In genomic region chr4:124898428-124898827, GRCm38 (mm10) we compare ENCODE assay signal across 32 mouse cellular contexts. TPM values are rescaled to one million over a fixed set of nuclear protein-coding genes. Genes with fewer than 3 reads are reported as not detected.
DNase-seq lines count a peak whose midpoint lies in the region; ATAC-seq and TF ChIP-seq lines count a peak whose summit lies in the region.
"Had no signal": no experiment of that assay in that cellular context is flagged by ENCODE, and none has a peak within 500 bp of the region (broad histone marks: within the 10 kb centered on the region; RNA-seq: fewer than 3 reads in every experiment).

No protein-coding gene starts in this region.

- H3K27ac ChIP-seq in forebrain, embryonic 12.5 days = 0 out of 2 replicates have a peak overlapping the region, but pooled peaks have one; percentile 25
- H3K27ac ChIP-seq in forebrain, embryonic 16.5 days (ENCODE audit: low read length) = no peak overlapping the region
- H3K27ac ChIP-seq in midbrain, embryonic 10.5 days (replicated peaks) = peak overlapping the region; percentile 82
- no peak overlapping the region for H3K27ac ChIP-seq in midbrain, embryonic 15.5 days
- H3K27ac ChIP-seq in midbrain, embryonic 13.5 days = peak overlapping the region; percentile 54; the same call in 1 of the 2 replicates
- H3K27ac ChIP-seq: embryonic facial prominence, embryonic 12.5 days; limb, embryonic 13.5 days; liver, embryonic 12.5 days; stomach, embryonic 15.5 days had no signal

- peaks cover 58% of the 10 kb centered on the region for H3K27me3 ChIP-seq in forebrain, embryonic 12.5 days
- peaks cover 30% of the 10 kb centered on the region for H3K27me3 ChIP-seq in forebrain, embryonic 16.5 days (replicated peaks; ENCODE audit: control insufficient read depth, insufficient read depth, low read length)
- H3K27me3 ChIP-seq in midbrain, embryonic 10.5 days (ENCODE audit: low read depth, poor library complexity, severe bottlenecking) = peaks cover 64% of the 10 kb centered on the region
- H3K27me3 ChIP-seq in midbrain, embryonic 15.5 days (replicated peaks) = peaks cover 7% of the 10 kb centered on the region; the same call in 1 of the 2 replicates
- H3K27me3 ChIP-seq in midbrain, embryonic 13.5 days = peaks cover 34% of the 10 kb centered on the region

- peak; percentile 71 for DNase-seq in midbrain, embryonic 10.5 days (ENCODE audit: low spot score)
- DNase-seq in brain, embryonic 14.5 days (ENCODE audit: low read depth) = peak; percentile 49
- no peak for DNase-seq in gastrocnemius, postnatal 10 days
- DNase-seq: adrenal gland, postnatal 14 days; cerebellum, adult 18-20 months; cerebellum, postnatal 10 days; gastrocnemius, postnatal 36 days; heart, adult 18-20 months; heart, postnatal 4 days; kidney, adult 9 months; kidney, postnatal 10 days; liver, postnatal 0 days; lung, postnatal 36 days; right cerebral cortex, postnatal 25 days had no signal

- H3K4me1 ChIP-seq in forebrain, embryonic 12.5 days = peaks cover 52% of the 10 kb centered on the region
- H3K4me1 ChIP-seq in forebrain, embryonic 16.5 days (replicated peaks; ENCODE audit: control insufficient read depth, insufficient read depth, low read length) = peaks cover 17% of the 10 kb centered on the region
- H3K4me1 ChIP-seq in midbrain, embryonic 10.5 days = peaks cover 69% of the 10 kb centered on the region
- H3K4me1 ChIP-seq in midbrain, embryonic 15.5 days = peaks cover 47% of the 10 kb centered on the region
- H3K4me1 ChIP-seq in midbrain, embryonic 13.5 days (replicated peaks) = peaks cover 56% of the 10 kb centered on the region

- no peak for TF ChIP-seq CTCF in brain, embryonic 14.5 days (IDR thresholded peaks at IDR 0.05; ENCODE audit: borderline replicate concordance, extremely low read depth, insufficient read depth, insufficient read length)

- ATAC-seq in forebrain, embryonic 12.5 days (ENCODE audit: low FRiP score) = no peak
- no peak for ATAC-seq in forebrain, embryonic 16.5 days
- ATAC-seq in midbrain, embryonic 15.5 days (replicated peaks) = no peak
- no peak for ATAC-seq in midbrain, embryonic 13.5 days
- ATAC-seq: CD4-positive, CD25-positive, alpha-beta regulatory T cell, adult 4 months; intestine, postnatal 0 days; liver, embryonic 12.5 days; liver, postnatal 0 days had no signal

- WGBS in forebrain, embryonic 12.5 days = 9% methylated on average over 10 of the region's 10 CpGs
- WGBS in forebrain, embryonic 16.5 days = 12% methylated on average over 10 of the region's 10 CpGs
- 16% methylated on average over 10 of the region's 10 CpGs for WGBS in midbrain, embryonic 10.5 days
- 14% methylated on average over 10 of the region's 10 CpGs for WGBS in midbrain, embryonic 15.5 days
- 7% methylated on average over 10 of the region's 10 CpGs for WGBS in midbrain, embryonic 13.5 days

- H3K9ac ChIP-seq in forebrain, embryonic 12.5 days = 0 out of 2 replicates have a peak overlapping the region, but pooled peaks have one; percentile 17
- no peak overlapping the region for H3K9ac ChIP-seq in forebrain, embryonic 16.5 days (replicated peaks; ENCODE audit: low read depth, low read length)
- H3K9ac ChIP-seq in midbrain, embryonic 15.5 days = no peak overlapping the region
- 0 out of 2 replicates have a peak overlapping the region, but pooled peaks have one; percentile 28 for H3K9ac ChIP-seq in midbrain, embryonic 13.5 days (replicated peaks)
- H3K9ac ChIP-seq: embryonic facial prominence, embryonic 12.5 days; heart, embryonic 12.5 days; limb, embryonic 13.5 days; liver, embryonic 12.5 days; liver, postnatal 0 days; stomach, embryonic 15.5 days had no signal

- H3K4me3 ChIP-seq in forebrain, embryonic 12.5 days (replicated peaks) = no peak overlapping the region
- no peak overlapping the region for H3K4me3 ChIP-seq in forebrain, embryonic 16.5 days (replicated peaks; ENCODE audit: low read length)
- H3K4me3 ChIP-seq in midbrain, embryonic 10.5 days = peak overlapping the region; percentile 5; the same call in 1 of the 2 replicates
- no peak overlapping the region for H3K4me3 ChIP-seq in midbrain, embryonic 15.5 days
- H3K4me3 ChIP-seq in midbrain, embryonic 13.5 days (replicated peaks) = no peak overlapping the region
- H3K4me3 ChIP-seq: embryonic facial prominence, embryonic 12.5 days; heart, embryonic 12.5 days; limb, embryonic 13.5 days; liver, embryonic 12.5 days; stomach, embryonic 15.5 days had no signal

- no peaks in the 10 kb centered on the region for H3K9me3 ChIP-seq in forebrain, embryonic 12.5 days
- no peaks in the 10 kb centered on the region for H3K9me3 ChIP-seq in forebrain, embryonic 16.5 days (ENCODE audit: control insufficient read depth, low read length)
- H3K9me3 ChIP-seq in midbrain, embryonic 10.5 days (replicated peaks) = no peaks in the 10 kb centered on the region
- no peaks in the 10 kb centered on the region for H3K9me3 ChIP-seq in midbrain, embryonic 15.5 days
- no peaks in the 10 kb centered on the region for H3K9me3 ChIP-seq in midbrain, embryonic 13.5 days
- H3K9me3 ChIP-seq: embryonic facial prominence, embryonic 12.5 days; heart, embryonic 12.5 days; limb, embryonic 13.5 days; liver, embryonic 12.5 days; stomach, embryonic 15.5 days had no signal

- no peak overlapping the region for H3K4me2 ChIP-seq in forebrain, embryonic 12.5 days
- no peak overlapping the region for H3K4me2 ChIP-seq in forebrain, embryonic 16.5 days (ENCODE audit: low read length)
- no peak overlapping the region for H3K4me2 ChIP-seq in midbrain, embryonic 15.5 days
- H3K4me2 ChIP-seq in midbrain, embryonic 13.5 days (replicated peaks) = no peak overlapping the region
- H3K4me2 ChIP-seq: embryonic facial prominence, embryonic 12.5 days; heart, embryonic 12.5 days; limb, embryonic 13.5 days; liver, embryonic 12.5 days; stomach, embryonic 15.5 days had no signal

- H3K36me3 ChIP-seq in forebrain, embryonic 12.5 days (replicated peaks) = no peaks in the 10 kb centered on the region
- no peaks in the 10 kb centered on the region for H3K36me3 ChIP-seq in forebrain, embryonic 16.5 days (ENCODE audit: control insufficient read depth, insufficient read depth)
- peaks cover 5% of the 10 kb centered on the region; the same call in 1 of the 2 replicates for H3K36me3 ChIP-seq in midbrain, embryonic 10.5 days
- no peaks in the 10 kb centered on the region for H3K36me3 ChIP-seq in midbrain, embryonic 15.5 days (replicated peaks)
- 0 out of 2 replicates have a peak, but pooled peaks cover 3% of the 10 kb centered on the region for H3K36me3 ChIP-seq in midbrain, embryonic 13.5 days
- H3K36me3 ChIP-seq: embryonic facial prominence, embryonic 12.5 days; heart, embryonic 12.5 days; limb, embryonic 13.5 days; liver, embryonic 12.5 days; stomach, embryonic 15.5 days had no signal

- TF ChIP-seq POLR2A in brain, embryonic 14.5 days (IDR thresholded peaks at IDR 0.05; ENCODE audit: borderline replicate concordance, extremely low read depth, insufficient read depth, insufficient read length, poor library complexity, severe bottlenecking) = no peak

RNA-seq across cellular contexts. Expression of gene Epha10, which starts 17.7 kb away (rescaled TPM):
- polyA plus RNA-seq in forebrain, embryonic 12.5 days (2016; fragmentation: Nextera tagmentation; extraction: Ambion mirVana) = 1.2 and 1.9 TPM in 2 replicates
- polyA plus RNA-seq in forebrain, embryonic 16.5 days (2015; fragmentation: Nextera tagmentation; extraction: Ambion mirVana) = 1.2 and 2.7 TPM in 2 replicates
- 5.1 and 7.9 TPM in 2 replicates for polyA plus RNA-seq in midbrain, embryonic 10.5 days (2016; fragmentation: Nextera tagmentation; extraction: Ambion mirVana)
- polyA plus RNA-seq in midbrain, embryonic 15.5 days (2015; fragmentation: Nextera tagmentation; extraction: Ambion mirVana) = 16.1 and 16.3 TPM in 2 replicates
- polyA plus RNA-seq in brain, embryonic 14.5 days (2012; rRNA removed) = 18.0 and 25.0 TPM in 2 replicates
- polyA plus RNA-seq in midbrain, embryonic 13.5 days (2015; fragmentation: Nextera tagmentation; extraction: Ambion mirVana) = 10.0 and 13.4 TPM in 2 replicates
- total RNA-seq in gastrocnemius, postnatal 10 days (2021) = under 1 TPM; 0.05 TPM
- total RNA-seq: common myeloid progenitor, adult 5-6 weeks; gastrocnemius, adult 18-20 months; gastrocnemius, postnatal 36 days; heart, adult 18-20 months; heart, postnatal 4 days; megakaryocyte, adult 5-6 weeks; monocyte, adult 5-6 weeks; neutrophil, adult 5-6 weeks had no signal
- polyA plus RNA-seq: CD4-positive, CD25-positive, alpha-beta regulatory T cell, adult 4 months; heart, embryonic 12.5 days; heart, postnatal 0 days; liver, postnatal 0 days; lung, embryonic 16.5 days had no signal

RNA-seq across cellular contexts. Expression of gene Maneal, which starts 36.5 kb away (rescaled TPM):
- polyA plus RNA-seq in forebrain, embryonic 12.5 days (2016; fragmentation: Nextera tagmentation; extraction: Ambion mirVana) = 5.6 and 9.7 TPM in 2 replicates
- polyA plus RNA-seq in forebrain, embryonic 16.5 days (2015; fragmentation: Nextera tagmentation; extraction: Ambion mirVana) = 8.3 and 11.0 TPM in 2 replicates
- 4.2 and 4.8 TPM in 2 replicates for polyA plus RNA-seq in midbrain, embryonic 10.5 days (2016; fragmentation: Nextera tagmentation; extraction: Ambion mirVana)
- polyA plus RNA-seq in midbrain, embryonic 15.5 days (2015; fragmentation: Nextera tagmentation; extraction: Ambion mirVana) = 13.8 and 14.2 TPM in 2 replicates
- 48.8 and 50.3 TPM in 2 replicates for polyA plus RNA-seq in brain, embryonic 14.5 days (2012; rRNA removed)
- 7.3 and 9.5 TPM in 2 replicates for polyA plus RNA-seq in midbrain, embryonic 13.5 days (2015; fragmentation: Nextera tagmentation; extraction: Ambion mirVana)
- under 1 TPM; 0.16 to 0.36 TPM for total RNA-seq in gastrocnemius, postnatal 10 days (2021)
- total RNA-seq: megakaryocyte, adult 5-6 weeks; neutrophil, adult 5-6 weeks had no signal
- polyA plus RNA-seq: liver, postnatal 0 days had no signal

RNA-seq across cellular contexts. Expression of gene 9930104L06Rik, which starts 38.4 kb away (rescaled TPM):
- 16.7 and 18.9 TPM in 2 replicates for polyA plus RNA-seq in forebrain, embryonic 12.5 days (2016; fragmentation: Nextera tagmentation; extraction: Ambion mirVana)
- 17.1 and 17.2 TPM in 2 replicates for polyA plus RNA-seq in forebrain, embryonic 16.5 days (2015; fragmentation: Nextera tagmentation; extraction: Ambion mirVana)
- polyA plus RNA-seq in midbrain, embryonic 10.5 days (2016; fragmentation: Nextera tagmentation; extraction: Ambion mirVana) = 17.4 and 18.9 TPM in 2 replicates
- polyA plus RNA-seq in midbrain, embryonic 15.5 days (2015; fragmentation: Nextera tagmentation; extraction: Ambion mirVana) = 14.3 and 16.9 TPM in 2 replicates
- 18.3 and 22.3 TPM in 2 replicates for polyA plus RNA-seq in brain, embryonic 14.5 days (2012; rRNA removed)
- 14.8 and 21.6 TPM in 2 replicates for polyA plus RNA-seq in midbrain, embryonic 13.5 days (2015; fragmentation: Nextera tagmentation; extraction: Ambion mirVana)
- total RNA-seq in gastrocnemius, postnatal 10 days (2021) = 1 to 10 TPM; 7.9 to 9.2 TPM

RNA-seq across cellular contexts. Expression of gene Cdca8, which starts 40.7 kb away (rescaled TPM):
- 243 and 257 TPM in 2 replicates for polyA plus RNA-seq in forebrain, embryonic 12.5 days (2016; fragmentation: Nextera tagmentation; extraction: Ambion mirVana)
- 70.0 and 76.6 TPM in 2 replicates for polyA plus RNA-seq in forebrain, embryonic 16.5 days (2015; fragmentation: Nextera tagmentation; extraction: Ambion mirVana)
- polyA plus RNA-seq in midbrain, embryonic 10.5 days (2016; fragmentation: Nextera tagmentation; extraction: Ambion mirVana) = 271 and 298 TPM in 2 replicates
- 24.8 and 30.6 TPM in 2 replicates for polyA plus RNA-seq in midbrain, embryonic 15.5 days (2015; fragmentation: Nextera tagmentation; extraction: Ambion mirVana)
- 29.5 and 34.1 TPM in 2 replicates for polyA plus RNA-seq in brain, embryonic 14.5 days (2012; rRNA removed)
- polyA plus RNA-seq in midbrain, embryonic 13.5 days (2015; fragmentation: Nextera tagmentation; extraction: Ambion mirVana) = 76.4 and 77.6 TPM in 2 replicates
- 1 to 10 TPM; 7.1 to 9.0 TPM for total RNA-seq in gastrocnemius, postnatal 10 days (2021)

RNA-seq across cellular contexts. Expression of gene 1110065P20Rik, which starts 47.4 kb away (rescaled TPM):
- polyA plus RNA-seq in forebrain, embryonic 12.5 days (2016; fragmentation: Nextera tagmentation; extraction: Ambion mirVana) = 60.1 and 64.9 TPM in 2 replicates
- polyA plus RNA-seq in forebrain, embryonic 16.5 days (2015; fragmentation: Nextera tagmentation; extraction: Ambion mirVana) = 65.1 and 75.2 TPM in 2 replicates
- 51.5 and 52.2 TPM in 2 replicates for polyA plus RNA-seq in midbrain, embryonic 10.5 days (2016; fragmentation: Nextera tagmentation; extraction: Ambion mirVana)
- 94.8 and 95.8 TPM in 2 replicates for polyA plus RNA-seq in midbrain, embryonic 15.5 days (2015; fragmentation: Nextera tagmentation; extraction: Ambion mirVana)
- polyA plus RNA-seq in brain, embryonic 14.5 days (2012; rRNA removed) = 71.3 and 98.0 TPM in 2 replicates
- 70.6 and 77.5 TPM in 2 replicates for polyA plus RNA-seq in midbrain, embryonic 13.5 days (2015; fragmentation: Nextera tagmentation; extraction: Ambion mirVana)
- 10 to 100 TPM; 28.7 to 29.3 TPM for total RNA-seq in gastrocnemius, postnatal 10 days (2021)

Comparison
In these comparisons a context has a peak if more than half of its experiments do, and no peak if none do; other contexts are left out.
1. H3K27ac ChIP-seq: peak in forebrain, embryonic 12.5 days (single experiment), midbrain, embryonic 10.5 days (single experiment) and midbrain, embryonic 13.5 days (single experiment); none in forebrain, embryonic 16.5 days (single experiment) and midbrain, embryonic 15.5 days (single experiment).
2. H3K9ac ChIP-seq: peak in forebrain, embryonic 12.5 days (single experiment) and midbrain, embryonic 13.5 days (single experiment); none in forebrain, embryonic 16.5 days (single experiment) and midbrain, embryonic 15.5 days (single experiment).